Mouse (Mus musculus): ENCODE data around the gene Gm17542. TPM values are rescaled to one million over a fixed set of nuclear protein-coding genes. Genes with fewer than 3 reads are reported as not detected.

Gene Gm17542
- total and polyA plus RNA-seq, 2 experiments = not detected

GRCm38 (mm10) chr10:58709021-58709420, 9.0 kb downstream of the Gm17542 start:
- Histone ChIP-seq H3K79me2 (ENCODE audit: control insufficient read depth, insufficient read depth, low read length) (no peaks in the 10 kb centered on the region), H3K9ac (ENCODE audit: low read depth, low read length) (no peak overlapping the region), H3K27ac (replicated peaks; ENCODE audit: insufficient read depth, low read depth, low read length) (no peak overlapping the region), H3K4me1 (ENCODE audit: control insufficient read depth, insufficient read depth, low read length) (no peaks in the 10 kb centered on the region), H3K36me3 (ENCODE audit: control insufficient read depth, insufficient read depth, low read length) (no peaks in the 10 kb centered on the region), H3K27me3 (ENCODE audit: control insufficient read depth, insufficient read depth, low read length) (no peaks in the 10 kb centered on the region), H3K4me3 (ENCODE audit: insufficient read depth, low read depth, low read length) (no peak overlapping the region)
- DNase-seq (ENCODE audit: extremely low read depth, low read depth, low spot score) = peak; percentile 26
- WGBS = 82% methylated on average over 4 of the region's 4 CpGs
- TF ChIP-seq POLR2A (IDR thresholded peaks at IDR 0.05; ENCODE audit: extremely low read depth, insufficient read depth, low read length) (no peak), CTCF (IDR thresholded peaks at IDR 0.05; ENCODE audit: low read depth, low read length) (no peak)

- DNase-seq (ENCODE audit: extremely low read depth, low read depth, low spot score) = no peak
- H3K4me1 ChIP-seq (ENCODE audit: control insufficient read depth, insufficient read depth, low read length) = no peaks in the 10 kb centered on the region
- no peak overlapping the region for H3K27ac ChIP-seq (replicated peaks; ENCODE audit: insufficient read depth, low read depth, low read length)
- 49% methylated on average over 6 of the region's 6 CpGs for WGBS
- TF ChIP-seq POLR2A (IDR thresholded peaks at IDR 0.05; ENCODE audit: extremely low read depth, insufficient read depth, low read length) (no peak), CTCF (IDR thresholded peaks at IDR 0.05; ENCODE audit: low read depth, low read length) (no peak)
- H3K36me3 ChIP-seq (ENCODE audit: control insufficient read depth, insufficient read depth, low read length) = no peaks in the 10 kb centered on the region
- no peak overlapping the region for H3K4me3 ChIP-seq (ENCODE audit: insufficient read depth, low read depth, low read length)
- no peaks in the 10 kb centered on the region for H3K79me2 ChIP-seq (ENCODE audit: control insufficient read depth, insufficient read depth, low read length)
- no peak overlapping the region for H3K9ac ChIP-seq (ENCODE audit: low read depth, low read length)
- no peaks in the 10 kb centered on the region for H3K27me3 ChIP-seq (ENCODE audit: control insufficient read depth, insufficient read depth, low read length)
Measured at GRCm38 (mm10) chr10:58700578-58700977, 17.4 kb downstream of the Gm17542 start.

- H3K79me2 ChIP-seq (ENCODE audit: control insufficient read depth, insufficient read depth, low read length) = no peaks in the 10 kb centered on the region
- no peaks in the 10 kb centered on the region for H3K4me1 ChIP-seq (ENCODE audit: control insufficient read depth, insufficient read depth, low read length)
- no peak overlapping the region for H3K27ac ChIP-seq (replicated peaks; ENCODE audit: insufficient read depth, low read depth, low read length)
- H3K9ac ChIP-seq (ENCODE audit: low read depth, low read length) = no peak overlapping the region
- DNase-seq (ENCODE audit: extremely low read depth, low read depth, low spot score) = no peak
- H3K36me3 ChIP-seq (ENCODE audit: control insufficient read depth, insufficient read depth, low read length) = no peaks in the 10 kb centered on the region
- H3K4me3 ChIP-seq (ENCODE audit: insufficient read depth, low read depth, low read length) = no peak overlapping the region
- WGBS = 47% methylated on average over 4 of the region's 4 CpGs
- no peak for TF ChIP-seq CTCF (IDR thresholded peaks at IDR 0.05; ENCODE audit: low read depth, low read length)
- no peak for TF ChIP-seq POLR2A (IDR thresholded peaks at IDR 0.05; ENCODE audit: extremely low read depth, insufficient read depth, low read length)
- H3K27me3 ChIP-seq (ENCODE audit: control insufficient read depth, insufficient read depth, low read length) = no peaks in the 10 kb centered on the region
Measured at GRCm38 (mm10) chr10:58700160-58700559, 17.9 kb downstream of the Gm17542 start.

- 76% methylated on average over 4 of the region's 4 CpGs for whole genome bisulfite sequencing
- Histone ChIP-seq H3K4me1 (ENCODE audit: control insufficient read depth, insufficient read depth, low read length) (no peaks in the 10 kb centered on the region), H3K4me3 (ENCODE audit: insufficient read depth, low read depth, low read length) (no peak overlapping the region), H3K79me2 (ENCODE audit: control insufficient read depth, insufficient read depth, low read length) (no peaks in the 10 kb centered on the region), H3K27ac (replicated peaks; ENCODE audit: insufficient read depth, low read depth, low read length) (no peak overlapping the region), H3K27me3 (ENCODE audit: control insufficient read depth, insufficient read depth, low read length) (no peaks in the 10 kb centered on the region), H3K9ac (ENCODE audit: low read depth, low read length) (no peak overlapping the region), H3K36me3 (ENCODE audit: control insufficient read depth, insufficient read depth, low read length) (no peaks in the 10 kb centered on the region)
- TF ChIP-seq CTCF (IDR thresholded peaks at IDR 0.05; ENCODE audit: low read depth, low read length) = no peak
- no peak for TF ChIP-seq POLR2A (IDR thresholded peaks at IDR 0.05; ENCODE audit: extremely low read depth, insufficient read depth, low read length)
- DNase-seq (ENCODE audit: extremely low read depth, low read depth, low spot score) = no peak
Measured at GRCm38 (mm10) chr10:58698955-58699354, 19.1 kb downstream of the Gm17542 start.

GRCm38 (mm10) chr10:58691051-58691450, 27.0 kb downstream of the Gm17542 start:
- DNase-seq (ENCODE audit: extremely low read depth, low read depth, low spot score) = no peak
- Histone ChIP-seq H3K27ac (replicated peaks; ENCODE audit: insufficient read depth, low read depth, low read length) (no peak overlapping the region), H3K36me3 (ENCODE audit: control insufficient read depth, insufficient read depth, low read length) (no peaks in the 10 kb centered on the region), H3K9ac (ENCODE audit: low read depth, low read length) (no peak overlapping the region), H3K27me3 (ENCODE audit: control insufficient read depth, insufficient read depth, low read length) (no peaks in the 10 kb centered on the region), H3K4me3 (ENCODE audit: insufficient read depth, low read depth, low read length) (no peak overlapping the region), H3K79me2 (ENCODE audit: control insufficient read depth, insufficient read depth, low read length) (no peaks in the 10 kb centered on the region), H3K4me1 (ENCODE audit: control insufficient read depth, insufficient read depth, low read length) (no peaks in the 10 kb centered on the region)
- TF ChIP-seq POLR2A (IDR thresholded peaks at IDR 0.05; ENCODE audit: extremely low read depth, insufficient read depth, low read length) = no peak
- no peak for TF ChIP-seq CTCF (IDR thresholded peaks at IDR 0.05; ENCODE audit: low read depth, low read length)
- 71% methylated on average over 6 of the region's 7 CpGs for WGBS

- 83% methylated on average over 6 of the region's 6 CpGs for WGBS
Measured at GRCm38 (mm10) chr10:58679298-58679697, 38.7 kb downstream of the Gm17542 start.

More at GRCm38 (mm10) chr10:58679298-58679697, 38.7 kb downstream of the Gm17542 start:
- TF ChIP-seq CTCF (IDR thresholded peaks at IDR 0.05; ENCODE audit: low read depth, low read length) (no peak), POLR2A (IDR thresholded peaks at IDR 0.05; ENCODE audit: extremely low read depth, insufficient read depth, low read length) (no peak)
- H3K4me1 ChIP-seq (ENCODE audit: control insufficient read depth, insufficient read depth, low read length) = no peaks in the 10 kb centered on the region
- H3K9ac ChIP-seq (ENCODE audit: low read depth, low read length) = no peak overlapping the region
- no peaks in the 10 kb centered on the region; the same call in 1 of the 2 replicates for H3K27me3 ChIP-seq (ENCODE audit: control insufficient read depth, insufficient read depth, low read length)
- no peak for DNase-seq (ENCODE audit: extremely low read depth, low read depth, low spot score)
- H3K36me3 ChIP-seq (ENCODE audit: control insufficient read depth, insufficient read depth, low read length) = no peaks in the 10 kb centered on the region
- no peak overlapping the region for H3K4me3 ChIP-seq (ENCODE audit: insufficient read depth, low read depth, low read length)
- no peaks in the 10 kb centered on the region for H3K79me2 ChIP-seq (ENCODE audit: control insufficient read depth, insufficient read depth, low read length)
- H3K27ac ChIP-seq (replicated peaks; ENCODE audit: insufficient read depth, low read depth, low read length) = no peak overlapping the region
